Mouse (Mus musculus) liver, postnatal 0 days (tissue): ENCODE data around the gene Vamp5.
A peak's percentile ranks its signal among the peaks of the same experiment; 100 is the strongest.

Experiments used
- CTCF ChIP-seq: sonication (generic); IDR thresholded peaks from 2 replicates; pipeline ENCODE4 v1.5.1; 2016; ENCODE audit warnings: antibody characterized with exemption, low read depth
- EP300 ChIP-seq: IDR thresholded peaks from 2 replicates; pipeline ENCODE4 v1.6.1; 2016; ENCODE audit warnings: antibody characterized with exemption, low read depth, mild to moderate bottlenecking

- TF ChIP-seq CTCF, result no peak
- TF ChIP-seq EP300, result peak; percentile 97
These were observed 9.2 kb upstream of the Vamp5 start for GRCm38 (mm10) chr6:72389471-72389940.
